Mouse (Mus musculus) spleen, adult 2 months (tissue): Measurements from ENCODE around the gene Tspan33. TPM values are rescaled to one million over a fixed set of nuclear protein-coding genes. Genes with fewer than 3 reads are reported as not detected.
"Not testable (repeated sequence)": the region's sequence is repeated elsewhere in the genome, so short reads cannot be mapped to it uniquely, and the experiment has no call there.

Experiments
- DNase-seq, 2 experiments: peaks; one replicate each; pipeline versions ENCODE4 v3.0.0 to v3.0.0-alpha.2; 2012 to 2021; ENCODE audit warnings: low spot score in 2 of 2, low read depth in 1 of 2
- H3K27ac ChIP-seq: fragments of 200-500 bp; 2 replicates; pipeline ENCODE4 v1.5.1; 2012; ENCODE audit warnings: low read length, inconsistent platforms; ENCODE audit not compliant: insufficient read depth
- H3K27me3 ChIP-seq: fragments of 200-500 bp; 2 replicates; pipeline ENCODE4 v1.6.1; 2012; ENCODE audit warnings: mild to moderate bottlenecking, moderate library complexity, low read length, inconsistent platforms; ENCODE audit not compliant: control insufficient read depth, insufficient read depth
- H3K36me3 ChIP-seq: fragments of 200-500 bp; 2 replicates; pipeline ENCODE4 v1.6.1; 2012; ENCODE audit warnings: mild to moderate bottlenecking, low read length, inconsistent platforms; ENCODE audit not compliant: control insufficient read depth, insufficient read depth
- H3K4me1 ChIP-seq: fragments of 200-500 bp; 2 replicates; pipeline ENCODE4 v1.6.1; 2011; ENCODE audit warnings: inconsistent platforms; ENCODE audit not compliant: control insufficient read depth, insufficient read depth, insufficient read length
- H3K4me3 ChIP-seq: fragments of 200-500 bp; 2 replicates; pipeline ENCODE4 v1.5.1; 2011; ENCODE audit warnings: mild to moderate bottlenecking, inconsistent platforms; ENCODE audit not compliant: insufficient read depth, insufficient read length; ENCODE audit errors: extremely low read depth
- CTCF ChIP-seq: fragments of 200-500 bp; IDR thresholded peaks from 2 replicates; pipeline ENCODE4 v1.5.1; 2011; ENCODE audit warnings: mild to moderate bottlenecking, inconsistent platforms; ENCODE audit not compliant: insufficient read depth, insufficient read length, insufficient replicate concordance; ENCODE audit errors: extremely low read depth
- POLR2A ChIP-seq: fragments of 200-500 bp; IDR thresholded peaks from 2 replicates; pipeline ENCODE4 v1.6.1; 2011; ENCODE audit warnings: low read depth, low read length, inconsistent platforms
- WGBS: fragments of 180-500 bp; shearing (Covaris S2); methylation state at CpG from one replicate; pipeline ENCODE4 v1.1.7; 2018; 5-methylcytosine and 5-hydroxymethylcytosine counted together
- polyA plus RNA-seq: library from polyadenylated mRNA; depleted of rRNA; stranded (reverse); fragments of >200 nt; gene quantifications from 2 replicates; pipeline ENCODE4 v1.2.3, GENCODE M21; 2012

Tspan33 gene
- polyA plus RNA-seq, 1 experiment, result 53.8 TPM

- Histone ChIP-seq H3K27ac (no peak overlapping the region), H3K4me3 (no peak overlapping the region), H3K36me3 (no peaks in the 10 kb centered on the region), H3K4me1 (no peaks in the 10 kb centered on the region), H3K27me3 (no peaks in the 10 kb centered on the region)
- no peak for DNase-seq
- 80% methylated on average over 3 of the region's 3 CpGs for WGBS
- TF ChIP-seq POLR2A (no peak), CTCF (no peak)
Observed at GRCm38 (mm10) chr6:29751466-29752152, 57.6 kb downstream of the Tspan33 start.

- Histone ChIP-seq H3K36me3 (no peaks in the 10 kb centered on the region), H3K4me3 (no peak overlapping the region), H3K4me1 (no peaks in the 10 kb centered on the region), H3K27me3 (no peaks in the 10 kb centered on the region), H3K27ac (no peak overlapping the region)
- DNase-seq, result no peak
- TF ChIP-seq POLR2A (no peak), CTCF (no peak)
- 96% methylated on average over 11 of the region's 11 CpGs for WGBS
Observed at GRCm38 (mm10) chr6:29753336-29753735, 59.3 kb downstream of the Tspan33 start.

GRCm38 (mm10) chr6:29756001-29756400 lies 62.0 kb downstream of the Tspan33 start:
- Histone ChIP-seq H3K4me3 (no peak overlapping the region), H3K4me1 (no peaks in the 10 kb centered on the region), H3K27me3 (no peaks in the 10 kb centered on the region), H3K27ac (no peak overlapping the region), H3K36me3 (no peaks in the 10 kb centered on the region)
- DNase-seq, result no peak
- 88% methylated on average over 5 of the region's 5 CpGs for WGBS
- no peak for TF ChIP-seq CTCF

- WGBS, result 91% methylated on average over 4 of the region's 4 CpGs
- TF ChIP-seq POLR2A (no peak), CTCF (no peak)
- H3K4me1 ChIP-seq, result no peaks in the 10 kb centered on the region
Observed at GRCm38 (mm10) chr6:29756476-29756875, 62.5 kb downstream of the Tspan33 start.

GRCm38 (mm10) chr6:29758417-29758816 lies 64.4 kb downstream of the Tspan33 start:
- Histone ChIP-seq H3K4me1 (no peaks in the 10 kb centered on the region), H3K36me3 (no peaks in the 10 kb centered on the region), H3K27ac (no peak overlapping the region), H3K4me3 (no peak overlapping the region), H3K27me3 (no peaks in the 10 kb centered on the region)
- WGBS, result 48% methylated on average over 4 of the region's 4 CpGs
- no peak for TF ChIP-seq POLR2A
- peak; percentile 77; the same call in 1 of the 2 replicates for TF ChIP-seq CTCF
- DNase-seq, result peak in 1 of 2 experiments; percentile 50

More at GRCm38 (mm10) chr6:29756476-29756875, 62.5 kb downstream of the Tspan33 start:
- no peaks in the 10 kb centered on the region for H3K27me3 ChIP-seq
- H3K27ac ChIP-seq, result no peak overlapping the region
- H3K4me3 ChIP-seq, result no peak overlapping the region
- H3K36me3 ChIP-seq, result no peaks in the 10 kb centered on the region
- no peak for DNase-seq

GRCm38 (mm10) chr6:29759012-29759679 lies 65.1 kb downstream of the Tspan33 start:
- no peak for DNase-seq
- no peak for TF ChIP-seq CTCF
- TF ChIP-seq POLR2A, result no peak
- H3K27me3 ChIP-seq, result no peaks in the 10 kb centered on the region
- no peak overlapping the region for H3K27ac ChIP-seq
- H3K4me3 ChIP-seq, result no peak overlapping the region
- H3K36me3 ChIP-seq, result no peaks in the 10 kb centered on the region
- 89% methylated on average over 13 of the region's 13 CpGs for WGBS
- no peaks in the 10 kb centered on the region for H3K4me1 ChIP-seq

GRCm38 (mm10) chr6:29760397-29760796 lies 66.4 kb downstream of the Tspan33 start:
- not testable (repeated sequence) for DNase-seq

More at GRCm38 (mm10) chr6:29760397-29760796, 66.4 kb downstream of the Tspan33 start:
- H3K27ac ChIP-seq, H3K4me3 ChIP-seq, H3K4me1 ChIP-seq, H3K27me3 ChIP-seq, H3K36me3 ChIP-seq: not testable (repeated sequence)
- 88% methylated on average over 2 of the region's 2 CpGs for WGBS
